Mouse (Mus musculus) 3134 (cell line): ENCODE data around the gene Lrmda.

ENCODE experiments used
- DNase-seq: peaks from one replicate; pipeline ENCODE4 v3.0.0-alpha.2; 2011; ENCODE audit warnings: low spot score; ENCODE audit not compliant: insufficient read length; ENCODE audit errors: extremely low read depth

The Lrmda gene

GRCm38 (mm10) chr14:22019252-22019948, at the start of gene Lrmda:
TSS of gene Lrmda (plus strand) at chr14:22019712.
- DNase-seq: peak; percentile 66

GRCm38 (mm10) chr14:21981462-21981861, 38.0 kb upstream of the Lrmda start:
- DNase-seq: peak; percentile 86

GRCm38 (mm10) chr14:21982096-21982591, 37.4 kb upstream of the Lrmda start:
- no peak for DNase-seq

- peak; percentile 84 for DNase-seq
These were observed 36.8 kb upstream of the Lrmda start for GRCm38 (mm10) chr14:21982592-21983310.

- DNase-seq: no peak
These were observed 36.1 kb upstream of the Lrmda start for GRCm38 (mm10) chr14:21983311-21983949.

- no peak for DNase-seq
These were observed 35.4 kb upstream of the Lrmda start for GRCm38 (mm10) chr14:21983950-21984730.

GRCm38 (mm10) chr14:21984757-21985425, 34.6 kb upstream of the Lrmda start:
- peak; percentile 82 for DNase-seq

GRCm38 (mm10) chr14:21985426-21985931, 34.0 kb upstream of the Lrmda start:
- no peak for DNase-seq

- peak; percentile 83 for DNase-seq
These were observed 33.4 kb upstream of the Lrmda start for GRCm38 (mm10) chr14:21985981-21986732.

- no peak for DNase-seq
These were observed 32.5 kb upstream of the Lrmda start for GRCm38 (mm10) chr14:21986733-21987659.

- peak; percentile 96 for DNase-seq
These were observed 31.6 kb upstream of the Lrmda start for GRCm38 (mm10) chr14:21987660-21988576.

- peak; percentile 62 for DNase-seq
These were observed 30.8 kb upstream of the Lrmda start for GRCm38 (mm10) chr14:21988577-21989290.

GRCm38 (mm10) chr14:21989291-21989913, 30.1 kb upstream of the Lrmda start, which contains the start of gene Zfp503:
TSS of gene Zfp503 (minus strand) at chr14:21989601.
- DNase-seq: peak; percentile 85

- DNase-seq: peak; percentile 72
These were observed 29.0 kb upstream of the Lrmda start for GRCm38 (mm10) chr14:21990321-21991021.

- peak; percentile 79 for DNase-seq
These were observed 28.2 kb upstream of the Lrmda start for GRCm38 (mm10) chr14:21991251-21991780.
